Mouse (Mus musculus) liver, embryonic 13.5 days (tissue): ENCODE measurements at regions not wholly inside any gene's neighbourhood (a gene's known extent, or its start where the extent isn't known, plus 50 kb on each side); places are given as distances from the start of the nearest gene placed in this dataset.

ENCODE experiments used
- ATAC-seq: fragments of 200-750 bp; cut with Nextera tagmentation; 2 replicates; pipeline ENCODE4 v1.8.0; 2017; ENCODE audit warnings: low read depth, mild to moderate bottlenecking, moderate number of reproducible peaks, moderate library complexity
- DNase-seq: peaks from one replicate; pipeline ENCODE4 v3.0.0; 2022
- H3K27ac ChIP-seq: fragments of 300-500 bp; sonication (generic); 2 replicates; pipeline ENCODE4 v1.5.1; 2015; ENCODE audit warnings: moderate library complexity, mild to moderate bottlenecking, inconsistent platforms
- H3K27me3 ChIP-seq: fragments of 300-500 bp; sonication (generic); 2 replicates; pipeline ENCODE4 v1.6.1; 2015; ENCODE audit warnings: mild to moderate bottlenecking, inconsistent platforms
- H3K36me3 ChIP-seq: fragments of 300-500 bp; sonication (generic); 2 replicates; pipeline ENCODE4 v1.6.1; 2015; ENCODE audit warnings: mild to moderate bottlenecking, inconsistent platforms
- H3K4me1 ChIP-seq: fragments of 300-500 bp; sonication (generic); replicated peaks from 2 replicates; pipeline ENCODE4 v1.6.1; 2015; ENCODE audit warnings: inconsistent platforms
- H3K4me2 ChIP-seq: fragments of 300-500 bp; sonication (generic); 2 replicates; pipeline ENCODE4 v1.6.1; 2015; ENCODE audit warnings: inconsistent platforms, mild to moderate bottlenecking, moderate library complexity
- H3K4me3 ChIP-seq: fragments of 300-500 bp; sonication (generic); replicated peaks from 2 replicates; pipeline ENCODE4 v1.5.1; 2015; ENCODE audit warnings: mild to moderate bottlenecking, inconsistent platforms
- H3K9ac ChIP-seq: fragments of 300-500 bp; sonication (generic); 2 replicates; pipeline ENCODE4 v1.6.1; 2015; ENCODE audit warnings: mild to moderate bottlenecking, inconsistent platforms
- H3K9me3 ChIP-seq: fragments of 300-500 bp; sonication (generic); replicated peaks from 2 replicates; pipeline ENCODE4 v1.6.1; 2016; ENCODE audit warnings: inconsistent platforms
- WGBS: fragments of 180-500 bp; shearing (Covaris S2); methylation state at CpG from one replicate; pipeline ENCODE4 v1.1.7; 2015; ENCODE audit not compliant: insufficient replicate concordance; 5-methylcytosine and 5-hydroxymethylcytosine counted together

DNA sequence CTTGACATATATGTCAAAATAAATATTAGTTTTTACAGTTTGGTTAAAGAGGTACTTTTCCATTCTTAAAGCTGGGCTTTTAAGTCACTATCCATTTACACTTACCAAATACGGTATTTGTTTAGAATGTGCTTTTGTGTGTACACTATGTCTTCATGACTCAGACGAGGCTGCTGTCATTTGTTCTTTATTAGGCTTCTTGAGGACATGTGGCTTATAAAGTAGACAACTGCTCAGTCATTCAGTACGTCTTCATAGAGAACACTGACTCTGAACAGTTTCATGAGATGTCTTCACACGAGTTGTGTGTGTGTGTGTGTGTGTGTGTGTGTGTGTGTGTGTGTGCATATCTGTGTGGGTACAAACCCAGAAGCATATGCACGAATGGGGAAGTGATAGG, 216.1 kb downstream of the Fbxo8 start:
- Histone ChIP-seq H3K27ac (no peak overlapping the region), H3K4me3 (no peak overlapping the region), H3K9me3 (no peaks in the 10 kb centered on the region), H3K27me3 (no peaks in the 10 kb centered on the region), H3K4me2 (no peak overlapping the region), H3K4me1 (no peaks in the 10 kb centered on the region), H3K9ac (no peak overlapping the region), H3K36me3 (no peaks in the 10 kb centered on the region)
- ATAC-seq = no peak
- 46% methylated on average over 5 of the region's 5 CpGs for WGBS
- no peak for DNase-seq

DNA sequence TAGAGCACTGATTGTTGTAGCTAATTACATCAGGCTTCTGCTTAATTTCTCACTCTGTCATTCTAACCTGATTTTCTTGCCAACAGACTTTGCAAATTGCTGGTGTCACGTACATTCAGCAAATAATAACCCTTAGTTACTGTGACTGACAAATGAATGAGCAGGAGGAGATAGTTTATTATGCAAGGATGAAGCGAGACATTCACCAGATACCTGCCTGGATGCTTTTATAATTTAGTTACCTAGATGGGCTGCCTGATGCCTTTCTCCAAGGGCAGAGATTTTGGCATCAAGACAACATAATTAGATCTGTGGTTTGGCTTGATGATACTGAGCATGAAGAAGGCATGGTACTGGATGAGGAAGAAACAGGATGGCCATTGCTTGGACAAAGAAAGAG, 233.6 kb downstream of the Fbxo8 start:
- H3K27ac ChIP-seq = no peak overlapping the region
- no peaks in the 10 kb centered on the region for H3K36me3 ChIP-seq
- no peaks in the 10 kb centered on the region for H3K27me3 ChIP-seq
- H3K4me2 ChIP-seq = no peak overlapping the region
- ATAC-seq (no peak), DNase-seq (no peak)
- H3K4me3 ChIP-seq = no peak overlapping the region
- H3K4me1 ChIP-seq = no peaks in the 10 kb centered on the region
- 34% methylated on average over 2 of the region's 2 CpGs for WGBS
- no peak overlapping the region for H3K9ac ChIP-seq
- no peaks in the 10 kb centered on the region for H3K9me3 ChIP-seq

GRCm38 (mm10) chr8:56789549-56790270, 238.8 kb downstream of the Fbxo8 start:
- H3K9ac ChIP-seq = no peak overlapping the region
- H3K4me2 ChIP-seq = no peak overlapping the region
- H3K27ac ChIP-seq = no peak overlapping the region
- H3K4me3 ChIP-seq = no peak overlapping the region
- H3K4me1 ChIP-seq = no peaks in the 10 kb centered on the region
- no peak for DNase-seq
- no peaks in the 10 kb centered on the region for H3K36me3 ChIP-seq
- ATAC-seq = no peak
- H3K27me3 ChIP-seq = no peaks in the 10 kb centered on the region
- WGBS = 55% methylated on average over 2 of the region's 2 CpGs
- no peaks in the 10 kb centered on the region for H3K9me3 ChIP-seq

DNA sequence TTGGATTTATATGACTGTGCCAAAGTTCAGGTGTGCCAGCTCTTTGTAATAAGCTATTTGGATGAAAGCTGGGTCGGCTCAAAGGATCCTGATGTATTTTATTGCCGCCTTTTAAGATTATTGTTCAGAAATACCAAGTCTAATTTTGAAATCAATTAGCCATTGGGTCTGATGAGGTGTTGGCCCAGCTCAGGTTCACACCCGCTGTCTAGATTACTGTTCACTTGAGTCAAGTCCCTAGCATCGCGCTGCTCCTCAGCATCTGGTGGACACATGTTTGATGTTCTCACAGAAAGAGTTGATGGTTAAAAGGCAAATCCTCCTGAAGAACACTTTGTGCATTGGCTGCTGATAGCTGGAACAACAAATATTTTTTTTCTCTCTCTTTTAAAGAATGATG, 281.8 kb downstream of the Fbxo8 start:
- Histone ChIP-seq H3K36me3 (no peaks in the 10 kb centered on the region), H3K4me3 (no peak overlapping the region), H3K9ac (no peak overlapping the region), H3K27me3 (no peaks in the 10 kb centered on the region), H3K27ac (no peak overlapping the region), H3K4me1 (no peaks in the 10 kb centered on the region), H3K9me3 (no peaks in the 10 kb centered on the region), H3K4me2 (no peak overlapping the region)
- WGBS = 75% methylated on average over 5 of the region's 5 CpGs
- ATAC-seq (no peak), DNase-seq (no peak)

GRCm38 (mm10) chr8:56833129-56833528, 282.2 kb downstream of the Fbxo8 start:
- H3K4me1 ChIP-seq = no peaks in the 10 kb centered on the region
- ATAC-seq = no peak
- H3K36me3 ChIP-seq = no peaks in the 10 kb centered on the region
- no peak overlapping the region for H3K9ac ChIP-seq
- H3K4me3 ChIP-seq = no peak overlapping the region
- H3K4me2 ChIP-seq = no peak overlapping the region
- no peaks in the 10 kb centered on the region for H3K9me3 ChIP-seq
- DNase-seq = no peak
- WGBS = 28% methylated on average over 4 of the region's 4 CpGs
- H3K27ac ChIP-seq = no peak overlapping the region
- no peaks in the 10 kb centered on the region for H3K27me3 ChIP-seq

DNA sequence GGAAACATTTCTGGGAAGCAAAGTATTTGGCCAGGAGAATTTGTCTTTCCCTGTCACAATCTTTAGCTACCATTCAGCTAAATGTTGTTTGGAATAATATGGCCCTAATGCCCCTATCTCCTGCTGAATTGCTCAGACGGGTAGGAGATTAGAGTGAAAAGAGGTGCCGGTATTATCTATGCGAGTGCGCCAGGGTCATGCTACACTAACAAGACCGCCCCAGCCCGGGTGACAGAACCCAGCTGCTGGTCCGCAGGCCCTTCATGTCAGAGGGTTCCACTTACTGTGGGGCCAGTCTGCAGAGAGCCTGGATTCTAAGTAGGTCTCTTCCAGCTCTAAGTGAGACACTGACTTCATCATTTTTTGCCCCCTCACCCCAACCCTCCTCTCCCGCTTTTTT, 332.6 kb downstream of the Fbxo8 start:
- Histone ChIP-seq H3K4me2 (no peak overlapping the region), H3K9ac (no peak overlapping the region), H3K36me3 (no peaks in the 10 kb centered on the region), H3K27me3 (no peaks in the 10 kb centered on the region), H3K4me1 (no peaks in the 10 kb centered on the region), H3K9me3 (no peaks in the 10 kb centered on the region), H3K27ac (no peak overlapping the region), H3K4me3 (no peak overlapping the region)
- WGBS = 37% methylated on average over 8 of the region's 8 CpGs
- ATAC-seq (no peak), DNase-seq (no peak)

- DNase-seq (no peak), ATAC-seq (no peak)
- no peak overlapping the region for H3K9ac ChIP-seq
- no peak overlapping the region for H3K4me2 ChIP-seq
- no peak overlapping the region for H3K27ac ChIP-seq
- no peaks in the 10 kb centered on the region for H3K9me3 ChIP-seq
- 11% methylated on average over 1 of the region's 1 CpGs for WGBS
- H3K4me1 ChIP-seq = no peaks in the 10 kb centered on the region
- H3K27me3 ChIP-seq = no peaks in the 10 kb centered on the region
- H3K36me3 ChIP-seq = no peaks in the 10 kb centered on the region
- H3K4me3 ChIP-seq = no peak overlapping the region
These were observed 333.3 kb downstream of the Fbxo8 start for GRCm38 (mm10) chr8:56884195-56884594.

GRCm38 (mm10) chr8:56893638-56894037, 342.7 kb downstream of the Fbxo8 start:
- ATAC-seq (no peak), DNase-seq (no peak)
- no peak overlapping the region for H3K27ac ChIP-seq
- WGBS = 33% methylated on average over 3 of the region's 3 CpGs
- H3K4me3 ChIP-seq = no peak overlapping the region
- no peaks in the 10 kb centered on the region for H3K27me3 ChIP-seq
- H3K4me1 ChIP-seq = no peaks in the 10 kb centered on the region
- no peak overlapping the region for H3K4me2 ChIP-seq
- no peak overlapping the region for H3K9ac ChIP-seq
- no peaks in the 10 kb centered on the region for H3K9me3 ChIP-seq
- no peaks in the 10 kb centered on the region for H3K36me3 ChIP-seq

DNA sequence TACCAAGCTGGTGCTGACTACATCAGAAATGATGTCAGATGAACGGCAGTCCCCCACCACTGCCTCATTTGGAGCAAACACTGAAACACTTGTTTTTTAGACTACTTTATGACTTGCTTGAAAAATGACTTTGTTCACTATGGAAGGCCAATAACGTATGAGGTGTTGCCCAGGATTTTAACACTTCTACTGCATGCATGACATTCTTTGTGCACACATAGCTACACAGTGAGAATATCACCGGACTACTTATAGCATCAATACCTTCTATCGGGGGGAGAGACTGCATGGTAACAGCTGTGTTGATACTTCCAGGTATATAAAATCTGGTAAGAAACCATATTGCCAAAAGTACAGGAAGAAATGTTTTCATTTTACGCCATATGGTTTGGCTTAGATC, 364.5 kb downstream of the Fbxo8 start:
- WGBS = 68% methylated on average over 5 of the region's 5 CpGs
- DNase-seq (no peak), ATAC-seq (no peak)
- no peaks in the 10 kb centered on the region for H3K27me3 ChIP-seq
- no peaks in the 10 kb centered on the region for H3K9me3 ChIP-seq
- no peak overlapping the region for H3K4me3 ChIP-seq
- H3K4me2 ChIP-seq = no peak overlapping the region
- no peaks in the 10 kb centered on the region for H3K36me3 ChIP-seq
- no peak overlapping the region for H3K9ac ChIP-seq
- no peak overlapping the region for H3K27ac ChIP-seq
- no peaks in the 10 kb centered on the region for H3K4me1 ChIP-seq

DNA sequence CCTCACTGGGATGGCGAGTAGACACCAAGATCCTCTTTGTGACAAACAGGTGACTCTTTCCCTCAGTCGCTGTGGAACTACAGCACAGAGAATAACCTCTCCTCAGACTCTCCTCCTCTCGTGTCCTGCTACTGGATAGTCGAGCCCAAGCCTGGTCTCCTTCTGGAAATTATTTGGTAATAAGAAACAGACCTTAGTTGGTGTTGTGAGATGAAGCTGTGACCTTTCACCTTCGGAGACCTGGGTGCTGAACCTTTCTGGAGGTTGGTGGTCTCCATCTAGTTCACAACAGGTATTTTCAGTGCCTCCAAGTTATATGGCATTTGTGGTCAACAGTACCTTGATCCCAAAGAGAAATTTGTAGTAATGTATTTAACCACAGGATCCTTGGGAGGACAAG, 365.1 kb downstream of the Fbxo8 start:
- Histone ChIP-seq H3K27me3 (no peaks in the 10 kb centered on the region), H3K4me2 (no peak overlapping the region), H3K9me3 (no peaks in the 10 kb centered on the region), H3K4me3 (no peak overlapping the region), H3K4me1 (no peaks in the 10 kb centered on the region), H3K27ac (no peak overlapping the region), H3K36me3 (no peaks in the 10 kb centered on the region), H3K9ac (no peak overlapping the region)
- ATAC-seq (no peak), DNase-seq (no peak)
- WGBS = 56% methylated on average over 5 of the region's 5 CpGs

- no peak overlapping the region for H3K27ac ChIP-seq
- 0 out of 2 replicates have a peak overlapping the region, but pooled peaks have one; percentile 6 for H3K4me2 ChIP-seq
- no peaks in the 10 kb centered on the region for H3K9me3 ChIP-seq
- no peak overlapping the region for H3K9ac ChIP-seq
- DNase-seq (peak; percentile 22), ATAC-seq (peak; percentile 64)
- 5% methylated on average over 1 of the region's 1 CpGs for WGBS
- peaks cover 7% of the 10 kb centered on the region; the same call in 1 of the 2 replicates for H3K27me3 ChIP-seq
- H3K4me1 ChIP-seq = peaks cover 36% of the 10 kb centered on the region
- H3K36me3 ChIP-seq = no peaks in the 10 kb centered on the region
- H3K4me3 ChIP-seq = no peak overlapping the region
These were observed 373.8 kb downstream of the Fbxo8 start for GRCm38 (mm10) chr8:56924724-56925123.

GRCm38 (mm10) chr8:56927166-56927565, 376.3 kb downstream of the Fbxo8 start:
- H3K4me2 ChIP-seq = peak overlapping the region; percentile 36
- 47% methylated on average over 1 of the region's 1 CpGs for WGBS
- no peaks in the 10 kb centered on the region for H3K9me3 ChIP-seq
- H3K27ac ChIP-seq = no peak overlapping the region; the same call in 1 of the 2 replicates
- no peak overlapping the region for H3K9ac ChIP-seq
- H3K4me3 ChIP-seq = no peak overlapping the region
- peaks cover 6% of the 10 kb centered on the region; the same call in 1 of the 2 replicates for H3K27me3 ChIP-seq
- no peaks in the 10 kb centered on the region for H3K36me3 ChIP-seq
- peaks cover 40% of the 10 kb centered on the region for H3K4me1 ChIP-seq
- peak; percentile 95 for ATAC-seq
- DNase-seq = peak; percentile 24
